Comparison of ENCODE assay signal across 7 mouse cellular contexts in the genomic region with DNA sequence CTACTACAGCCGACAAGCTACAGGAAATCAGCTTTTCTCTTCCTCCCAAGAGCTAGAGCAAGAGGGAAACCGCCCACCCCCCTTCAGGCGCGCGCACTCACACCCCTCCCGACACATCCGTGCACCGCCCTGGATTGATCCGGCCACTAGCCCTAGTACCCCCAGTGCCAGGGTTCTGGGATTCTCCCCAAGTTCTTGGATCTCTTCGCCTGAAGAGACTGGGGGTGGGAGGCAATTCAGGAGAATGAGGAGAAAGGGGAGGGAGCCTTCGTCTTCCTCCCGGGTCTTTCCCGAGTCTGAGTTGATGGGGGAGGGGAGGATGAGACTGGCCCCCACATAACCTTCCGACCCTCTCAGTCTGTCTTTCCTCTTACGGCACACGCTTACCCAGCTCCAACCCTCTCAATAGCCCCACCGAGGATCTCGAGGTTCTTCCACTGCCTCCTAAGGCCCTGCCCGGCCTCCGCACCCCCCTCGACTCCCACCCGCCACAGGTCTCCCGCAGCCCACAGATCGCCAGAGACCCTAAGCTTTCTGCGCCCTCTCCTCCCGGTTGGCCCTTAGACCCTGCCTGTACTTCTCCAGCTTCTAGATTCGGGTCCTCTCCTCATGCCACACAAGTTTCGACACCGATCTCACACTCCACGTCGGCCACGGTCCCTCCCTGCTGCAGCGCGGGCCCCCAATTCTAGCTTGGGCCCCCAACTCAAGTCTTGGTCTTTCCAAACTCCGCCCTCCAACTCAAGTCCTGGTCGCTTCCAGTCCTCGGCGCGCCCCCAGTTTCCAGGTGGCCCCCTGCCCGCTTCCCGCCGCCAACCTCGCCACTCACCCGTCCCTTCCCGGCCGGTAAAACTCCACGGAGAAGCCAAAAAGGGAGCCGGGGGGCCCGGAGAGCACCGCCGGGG. TPM values are rescaled to one million over a fixed set of nuclear protein-coding genes. Genes with fewer than 3 reads are reported as not detected.
A peak's percentile ranks its signal among the peaks of the same experiment; 100 is the strongest.
DNase-seq lines count a peak whose midpoint lies in the region; ATAC-seq and TF ChIP-seq lines count a peak whose summit lies in the region.

No protein-coding gene starts in this region.

- no peaks in the 10 kb centered on the region for H3K9me3 ChIP-seq in heart, embryonic 12.5 days (replicated peaks)

- TF ChIP-seq CTCF in thymus, adult 2 months (IDR thresholded peaks at IDR 0.05; ENCODE audit: borderline replicate concordance, control insufficient read depth, extremely low read depth, insufficient read depth, low read length, poor library complexity), result no peak

- no peaks in the 10 kb centered on the region for H3K27me3 ChIP-seq in heart, embryonic 12.5 days (replicated peaks)
- no peaks in the 10 kb centered on the region; the same call in 1 of the 2 replicates for H3K27me3 ChIP-seq in thymus, adult 2 months (ENCODE audit: control insufficient read depth, insufficient read depth, low read length)

- H3K4me1 ChIP-seq in heart, embryonic 12.5 days (replicated peaks), result peaks cover 67% of the 10 kb centered on the region
- peaks cover 22% of the 10 kb centered on the region for H3K4me1 ChIP-seq in thymus, adult 2 months (replicated peaks; ENCODE audit: control insufficient read depth, insufficient read depth, low read length)

- peak overlapping the region; percentile 100 for H3K4me3 ChIP-seq in heart, embryonic 12.5 days
- peak overlapping the region; percentile 76 for H3K4me3 ChIP-seq in thymus, adult 2 months (ENCODE audit: control insufficient read depth, insufficient read depth, low read length)

- peak; percentile 27 for ATAC-seq in common myeloid progenitor, adult 5-6 weeks (replicated peaks; ENCODE audit: low read depth, poor library complexity, severe bottlenecking)
- peak; percentile 52 for ATAC-seq in heart, embryonic 12.5 days (ENCODE audit: insufficient number of reproducible peaks, low FRiP score)
- 0 out of 2 replicates have a peak, but pooled peaks have one; percentile 5 for ATAC-seq in megakaryocyte-erythroid progenitor cell, adult 5-6 weeks (replicated peaks; ENCODE audit: low FRiP score, low TSS enrichment, poor library complexity, severe bottlenecking)

- peak overlapping the region; percentile 100 for H3K9ac ChIP-seq in heart, embryonic 12.5 days

- H3K4me2 ChIP-seq in heart, embryonic 12.5 days, result peak overlapping the region; percentile 73

- peak; percentile 34 for DNase-seq in MN1 (ENCODE audit: low spot score)
- peak; percentile 79 for DNase-seq in kidney, postnatal 10 days
- DNase-seq in thymus, adult 2 months, result peak; percentile 71
- DNase-seq in frontal cortex, postnatal 10 days (ENCODE audit: low spot score in 2 of 2), result no peak

- TF ChIP-seq POLR2A in thymus, adult 2 months (IDR thresholded peaks at IDR 0.05; ENCODE audit: control insufficient read depth, extremely low read depth, insufficient read depth, low read length, poor library complexity), result peak; percentile 24; the same call in 1 of the 2 replicates

- WGBS in heart, embryonic 12.5 days, result under 1% methylated on average over 51 of the region's 51 CpGs
- WGBS in thymus, adult 2 months, result under 1% methylated on average over 51 of the region's 51 CpGs

- H3K27ac ChIP-seq in heart, embryonic 12.5 days (ENCODE audit: poor library complexity, severe bottlenecking), result peak overlapping the region; percentile 99
- H3K27ac ChIP-seq in thymus, adult 2 months (ENCODE audit: control insufficient read depth, insufficient read depth, low read length), result peak overlapping the region; percentile 63; the same call in 1 of the 2 replicates

- 0 out of 2 replicates have a peak, but pooled peaks cover 12% of the 10 kb centered on the region for H3K36me3 ChIP-seq in heart, embryonic 12.5 days
- no peaks in the 10 kb centered on the region for H3K36me3 ChIP-seq in thymus, adult 2 months (ENCODE audit: control insufficient read depth, insufficient read depth, low read length)

RNA-seq across cellular contexts. Expression of a gene that starts 0.8 kb away (rescaled TPM):
- 13.4 and 17.7 TPM in 2 replicates for total RNA-seq in common myeloid progenitor, adult 5-6 weeks (2017)
- 111 and 115 TPM in 2 replicates for polyA plus RNA-seq in heart, embryonic 12.5 days (2016; fragmentation: Nextera tagmentation; extraction: Ambion mirVana)
- 51.5 and 56.4 TPM in 2 replicates for total RNA-seq in megakaryocyte-erythroid progenitor cell, adult 5-6 weeks (2014; fragmentation: Nextera tagmentation)
- 11.5 and 11.8 TPM in 2 replicates for total RNA-seq in megakaryocyte-erythroid progenitor cell, adult 5-6 weeks (2017)
- polyA plus RNA-seq in thymus, adult 2 months (2012; rRNA removed), result 20.2 and 20.7 TPM in 2 replicates

RNA-seq across cellular contexts. Expression of a gene that starts 25.8 kb away (rescaled TPM):
- total RNA-seq in common myeloid progenitor, adult 5-6 weeks (2017), result 3.9 and 6.0 TPM in 2 replicates
- 9.2 and 10.3 TPM in 2 replicates for polyA plus RNA-seq in heart, embryonic 12.5 days (2016; fragmentation: Nextera tagmentation; extraction: Ambion mirVana)
- total RNA-seq in megakaryocyte-erythroid progenitor cell, adult 5-6 weeks (2014; fragmentation: Nextera tagmentation), result 23.4 and 28.7 TPM in 2 replicates
- total RNA-seq in megakaryocyte-erythroid progenitor cell, adult 5-6 weeks (2017), result 1.7 and 2.1 TPM in 2 replicates
- polyA plus RNA-seq in thymus, adult 2 months (2012; rRNA removed), result 18.6 and 20.7 TPM in 2 replicates

RNA-seq across cellular contexts. Expression of a gene that starts 55.3 kb away (rescaled TPM):
- not detected in 2 replicates for total RNA-seq in common myeloid progenitor, adult 5-6 weeks (2017)
- polyA plus RNA-seq in heart, embryonic 12.5 days (2016; fragmentation: Nextera tagmentation; extraction: Ambion mirVana), result 0.17 and 0.29 TPM in 2 replicates
- total RNA-seq in megakaryocyte-erythroid progenitor cell, adult 5-6 weeks (2014; fragmentation: Nextera tagmentation), result 0.49 TPM in 1 of 2 replicates, not detected in the other
- 0.34 and 1.3 TPM in 2 replicates for total RNA-seq in megakaryocyte-erythroid progenitor cell, adult 5-6 weeks (2017)
- polyA plus RNA-seq in thymus, adult 2 months (2012; rRNA removed), result 0.28 and 0.45 TPM in 2 replicates

Comparison
In these comparisons a context has a peak if more than half of its experiments do, and no peak if none do; other contexts are left out.
1. DNase-seq: peak in MN1 (single experiment), kidney, postnatal 10 days (single experiment) and thymus, adult 2 months (single experiment); none in frontal cortex, postnatal 10 days (0 of 2).
2. Peak in every context shown above with its lines, with median percentiles within 50 percentile points of each other: ATAC-seq.